Mouse (Mus musculus) MEL (cell line): Measurements from ENCODE around the gene Osbpl11. TPM values are rescaled to one million over a fixed set of nuclear protein-coding genes. Genes with fewer than 3 reads are reported as not detected.
A peak's percentile ranks its signal among the peaks of the same experiment; 100 is the strongest.

Experiments
- DNase-seq: peaks from one replicate; pipeline ENCODE4 v3.0.0; 2011; ENCODE audit warnings: low read depth, low spot score
- H3K27ac ChIP-seq: 2 replicates; pipeline ENCODE4 v1.5.1; 2012; ENCODE audit warnings: low read depth, mild to moderate bottlenecking, control low read depth, low read length, moderate library complexity; ENCODE audit not compliant: control insufficient read depth
- H3K27me3 ChIP-seq, 2 experiments: fragments of 150-350 bp in 1 of 2; sonication (generic) in 1 of 2; 2 replicates each; pipeline ENCODE4 v1.6.1; 2012; ENCODE audit warnings: low read length in 2 of 2, mild to moderate bottlenecking in 2 of 2, improper control_type of control experiment in 1 of 2, moderate library complexity in 1 of 2; ENCODE audit not compliant: insufficient read depth in 2 of 2, control insufficient read depth in 1 of 2
- H3K36me3 ChIP-seq, 2 experiments: 2 replicates each; pipeline ENCODE4 v1.6.1; 2012 to 2014; ENCODE audit warnings: low read length in 2 of 2, improper control_type of control experiment in 1 of 2, inconsistent platforms in 1 of 2, mild to moderate bottlenecking in 1 of 2; ENCODE audit not compliant: insufficient read depth in 2 of 2, control insufficient read depth in 1 of 2
- H3K4me1 ChIP-seq, 2 experiments: fragments of 150-350 bp in 1 of 2; sonication (generic) in 1 of 2; 2 replicates each; pipeline ENCODE4 v1.6.1; 2012; ENCODE audit warnings: low read length in 2 of 2, improper control_type of control experiment in 1 of 2, mild to moderate bottlenecking in 1 of 2; ENCODE audit not compliant: insufficient read depth in 2 of 2, control insufficient read depth in 1 of 2
- H3K4me3 ChIP-seq, 2 experiments: fragments of 150-350 bp in 1 of 2; sonication (generic) in 1 of 2; 2 replicates each; pipeline ENCODE4 v1.5.1; 2012; ENCODE audit warnings: low read depth in 2 of 2, low read length in 2 of 2, mild to moderate bottlenecking in 2 of 2, moderate library complexity in 2 of 2, control low read depth in 1 of 2, improper control_type of control experiment in 1 of 2; ENCODE audit not compliant: control insufficient read depth in 1 of 2, insufficient read depth in 1 of 2
- H3K79me2 ChIP-seq: 2 replicates; pipeline ENCODE4 v1.6.1; 2012; ENCODE audit warnings: mild to moderate bottlenecking, low read length, moderate library complexity; ENCODE audit not compliant: control insufficient read depth, poor library complexity, insufficient read depth
- H3K9ac ChIP-seq: 2 replicates; pipeline ENCODE4 v1.6.1; 2012; ENCODE audit warnings: low read depth, mild to moderate bottlenecking, control low read depth, low read length, moderate library complexity; ENCODE audit not compliant: control insufficient read depth, poor library complexity, severe bottlenecking
- H3K9me3 ChIP-seq: fragments of 150-350 bp; sonication (generic); replicated peaks from 2 replicates; pipeline ENCODE4 v1.6.1; 2012; ENCODE audit warnings: mild to moderate bottlenecking, low read length, improper control_type of control experiment, moderate library complexity; ENCODE audit not compliant: insufficient read depth
- CHD2 ChIP-seq: IDR thresholded peaks from 2 replicates; pipeline ENCODE4 v1.6.1; 2011; ENCODE audit warnings: low read length, improper control_type of control experiment
- CTCF ChIP-seq, 3 experiments: IDR thresholded peaks in 2 of 3; conservative IDR thresholded peaks in 1 of 3; 2 replicates each; pipeline ENCODE4 v1.5.1; 2011 to 2012; ENCODE audit warnings: low read length in 3 of 3, low read depth in 2 of 3, mild to moderate bottlenecking in 2 of 3, improper control_type of control experiment in 1 of 3, inconsistent platforms in 1 of 3, mixed read lengths in 1 of 3, moderate library complexity in 1 of 3; ENCODE audit not compliant: control insufficient read depth in 1 of 3, insufficient read depth in 1 of 3, poor library complexity in 1 of 3, severe bottlenecking in 1 of 3
- E2F4 ChIP-seq: IDR thresholded peaks from 2 replicates; pipeline ENCODE4 v1.6.1; 2011; ENCODE audit warnings: low read depth, low read length, improper control_type of control experiment, borderline replicate concordance
- EP300 ChIP-seq, 2 experiments: IDR thresholded peaks; 2 replicates each; pipeline ENCODE4 v1.6.1; 2011; ENCODE audit warnings: improper control_type of control experiment in 2 of 2, low read length in 2 of 2, low read depth in 1 of 2, mild to moderate bottlenecking in 1 of 2
- GABPA ChIP-seq: IDR thresholded peaks from 2 replicates; pipeline ENCODE4 v1.6.1; 2012; ENCODE audit warnings: low read depth, mild to moderate bottlenecking, inconsistent platforms, low read length, improper control_type of control experiment, moderate library complexity
- GATA1 ChIP-seq: IDR thresholded peaks from 2 replicates; pipeline ENCODE4 v1.6.1; 2011; ENCODE audit warnings: low read depth, low read length, improper control_type of control experiment
- MAX ChIP-seq: IDR thresholded peaks from 2 replicates; pipeline ENCODE4 v1.6.1; 2011; ENCODE audit warnings: low read length, improper control_type of control experiment
- MYB ChIP-seq: IDR thresholded peaks from 2 replicates; pipeline ENCODE4 v1.6.1; 2011; ENCODE audit warnings: mild to moderate bottlenecking, low read depth, low read length, improper control_type of control experiment
- POLR2AphosphoS2 ChIP-seq: IDR thresholded peaks from 2 replicates; pipeline ENCODE4 v1.6.1; 2011; ENCODE audit warnings: low read length, improper control_type of control experiment
- RAD21 ChIP-seq: IDR thresholded peaks from 2 replicates; pipeline ENCODE4 v1.6.1; 2011; ENCODE audit warnings: mild to moderate bottlenecking, low read depth, low read length, improper control_type of control experiment
- SMC3 ChIP-seq: IDR thresholded peaks from 2 replicates; pipeline ENCODE4 v1.6.1; 2011; ENCODE audit warnings: low read depth, low read length, improper control_type of control experiment
- TBP ChIP-seq: IDR thresholded peaks from 2 replicates; pipeline ENCODE4 v1.8.0; 2011; ENCODE audit warnings: low read depth, low read length, improper control_type of control experiment
- TCF12 ChIP-seq: IDR thresholded peaks from 2 replicates; pipeline ENCODE4 v1.6.1; 2014; ENCODE audit warnings: low read depth, mild to moderate bottlenecking, inconsistent platforms, low read length, improper control_type of control experiment, moderate library complexity
- UBTF ChIP-seq: IDR thresholded peaks from 2 replicates; pipeline ENCODE4 v1.6.1; 2012; ENCODE audit warnings: low read depth, mild to moderate bottlenecking, inconsistent platforms, low read length, improper control_type of control experiment, moderate library complexity, borderline replicate concordance; ENCODE audit not compliant: insufficient read depth
- USF1 ChIP-seq: IDR thresholded peaks from 2 replicates; pipeline ENCODE4 v1.6.1; 2014; ENCODE audit warnings: low read depth, mild to moderate bottlenecking, inconsistent platforms, low read length, improper control_type of control experiment, moderate library complexity
- ZC3H11A ChIP-seq: IDR thresholded peaks from 2 replicates; pipeline ENCODE4 v1.6.1; 2012; ENCODE audit warnings: low read depth, mild to moderate bottlenecking, inconsistent platforms, low read length, improper control_type of control experiment
- polyA plus RNA-seq, 2 experiments: library from polyadenylated mRNA; stranded (reverse) in 1 of 2; unstranded in 1 of 2; fragments of >175 nt in 1 of 2; fragments of >200 nt in 1 of 2; gene quantifications; 2 replicates each; pipeline versions ENCODE4 v1.2.1 to v1.2.4; 2012; ENCODE audit warnings: low replicate concordance in 2 of 2, low read depth in 1 of 2; ENCODE audit not compliant: insufficient read length in 2 of 2, insufficient read depth in 1 of 2, missing spikeins in 1 of 2
- total RNA-seq: library from RNA; depleted of rRNA; stranded (reverse); fragments of 300-350 nt; gene quantifications from 2 replicates; pipeline ENCODE4 v1.2.3, GENCODE M21; 2012

The Osbpl11 gene
- total and polyA plus RNA-seq, 3 experiments, result 6.9 to 10.3 TPM; not detected in 1

DNA sequence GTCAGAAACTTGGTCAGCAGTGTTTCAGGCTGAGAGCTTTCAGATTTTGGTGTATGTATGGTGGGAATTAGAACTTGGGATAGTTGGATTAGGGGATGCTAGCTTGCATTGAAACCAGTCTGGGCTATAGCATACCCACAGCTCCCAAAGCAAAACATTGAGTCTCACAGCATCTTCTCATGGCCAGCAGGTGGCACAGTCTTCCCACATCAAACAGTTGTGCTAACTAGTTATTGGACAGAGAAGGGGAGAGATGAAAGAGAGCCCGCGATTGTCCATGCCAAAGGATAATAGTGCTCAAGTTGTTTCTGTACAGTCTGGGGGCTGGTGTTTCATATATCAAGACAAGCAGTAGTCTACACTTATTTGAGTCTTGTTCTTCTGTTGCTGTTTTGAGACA is 8.8 kb downstream of the Osbpl11 start:
- Histone ChIP-seq H3K4me1 (peaks cover 0 to 17% of the 10 kb centered on the region in 2 experiments; a peak in 2 of 4 replicates), H3K27me3 (no peaks in the 10 kb centered on the region), H3K36me3 (no peaks in the 10 kb centered on the region; a peak in 1 of 4 replicates), H3K4me3 (no peak overlapping the region), H3K79me2 (peaks cover 3% of the 10 kb centered on the region; the same call in 1 of the 2 replicates), H3K9me3 (no peaks in the 10 kb centered on the region), H3K27ac (no peak overlapping the region), H3K9ac (no peak overlapping the region)
- peak; percentile 73 for DNase-seq
- TF ChIP-seq E2F4, result no peak
- peak; percentile 49; the same call in 1 of the 2 replicates for TF ChIP-seq ZC3H11A
- peak; percentile 70 for TF ChIP-seq SMC3
- peak; percentile 76 for TF ChIP-seq RAD21
- peak; percentile 68 to 85 (median 69) for TF ChIP-seq CTCF (IDR thresholded peaks at IDR 0.05 in 2 of 3, conservative IDR thresholded peaks at IDR 0.05 in 1 of 3; ENCODE audit: control insufficient read depth in 1 of 3, insufficient read depth in 1 of 3, low read depth in 2 of 3, low read length in 3 of 3, poor library complexity in 1 of 3, severe bottlenecking in 1 of 3)

DNA sequence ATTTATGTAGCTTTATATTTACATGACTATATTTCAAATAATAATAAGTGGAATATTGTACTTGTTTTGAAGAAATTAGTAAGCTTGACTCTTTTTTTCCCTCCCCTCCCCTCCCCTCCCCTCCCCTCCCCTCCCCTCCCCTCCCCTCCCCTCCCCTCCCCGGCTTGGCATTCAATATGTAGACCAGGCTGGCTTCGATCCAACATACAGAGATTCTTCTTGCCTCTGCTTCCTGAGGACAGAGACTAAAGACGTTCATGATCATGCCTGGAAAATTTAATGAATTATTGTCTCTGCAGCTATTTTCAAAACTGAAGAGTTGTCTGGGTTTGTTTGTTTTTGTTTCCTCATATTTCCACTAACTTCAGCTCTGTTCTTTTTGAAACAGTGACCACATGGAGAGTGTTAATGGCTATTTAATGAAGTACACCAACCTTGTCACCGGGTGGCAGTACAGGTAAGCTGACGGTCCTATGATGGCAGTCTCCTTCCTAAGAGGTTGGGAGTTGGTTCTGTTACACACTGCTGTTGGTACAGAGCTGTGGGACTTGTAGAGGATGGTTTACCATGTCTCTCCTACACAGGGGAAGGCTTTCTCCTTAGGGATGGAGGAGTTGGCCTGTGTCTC is 10.9 kb downstream of the Osbpl11 start:
- Histone ChIP-seq H3K36me3 (peaks cover 0 to 7% of the 10 kb centered on the region in 2 experiments; a peak in 2 of 4 replicates), H3K9ac (no peak overlapping the region), H3K79me2 (no peaks in the 10 kb centered on the region), H3K4me1 (peaks cover 6 to 19% of the 10 kb centered on the region in 2 experiments; a peak in 3 of 4 replicates), H3K27me3 (no peaks in the 10 kb centered on the region), H3K27ac (no peak overlapping the region), H3K4me3 (no peak overlapping the region), H3K9me3 (no peaks in the 10 kb centered on the region)
- TF ChIP-seq RAD21 (peak; percentile 76), GATA1 (no peak), UBTF (no peak), SMC3 (peak; percentile 62), CTCF (IDR thresholded peaks at IDR 0.05 in 2 of 3, conservative IDR thresholded peaks at IDR 0.05 in 1 of 3; ENCODE audit: control insufficient read depth in 1 of 3, insufficient read depth in 1 of 3, low read depth in 2 of 3, low read length in 3 of 3, poor library complexity in 1 of 3, severe bottlenecking in 1 of 3) (peak; percentile 51 to 77 (median 54))
- DNase-seq, result peak; percentile 72

DNA sequence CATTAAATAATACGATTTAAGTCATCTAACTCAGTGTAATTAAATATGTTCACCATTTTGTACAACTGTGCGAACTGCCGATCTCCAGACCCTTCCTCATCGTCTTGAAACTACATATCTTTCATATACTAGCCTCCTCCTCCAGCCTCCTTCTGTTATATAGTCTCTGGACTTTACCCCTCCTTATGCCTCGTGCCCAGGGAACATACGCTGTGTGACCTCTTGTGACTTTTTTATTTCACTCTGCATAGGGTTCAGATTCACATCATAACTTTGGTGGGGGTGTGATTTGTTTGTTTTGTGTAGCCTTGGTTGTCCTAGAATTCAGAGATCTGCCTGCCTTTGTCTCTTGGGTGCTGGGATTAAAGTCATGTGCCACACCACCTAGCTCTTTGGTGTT is 11.7 kb downstream of the Osbpl11 start:
- Histone ChIP-seq H3K36me3 (peaks cover 0 to 11% of the 10 kb centered on the region in 2 experiments; a peak in 2 of 4 replicates), H3K4me3 (no peak overlapping the region), H3K27me3 (no peaks in the 10 kb centered on the region), H3K27ac (no peak overlapping the region), H3K9me3 (no peaks in the 10 kb centered on the region), H3K79me2 (no peaks in the 10 kb centered on the region), H3K9ac (no peak overlapping the region), H3K4me1 (peaks cover 11 to 12% of the 10 kb centered on the region in 2 experiments; a peak in 3 of 4 replicates)
- no peak for DNase-seq
- no peak for TF ChIP-seq EP300 (IDR thresholded peaks at IDR 0.05; ENCODE audit: low read depth in 1 of 2, low read length in 2 of 2)
- TF ChIP-seq USF1, result no peak
- no peak for TF ChIP-seq GABPA
- TF ChIP-seq TBP, result no peak
- no peak for TF ChIP-seq POLR2AphosphoS2
- TF ChIP-seq E2F4, result no peak
- TF ChIP-seq TCF12, result no peak
- TF ChIP-seq MAX, result no peak
- TF ChIP-seq CHD2, result no peak
- TF ChIP-seq MYB, result no peak
